Mouse (Mus musculus) 3T3-L1 (cell line): ENCODE measurements around the gene Anapc5.

Experiments used
- DNase-seq: peaks from one replicate; pipeline ENCODE4 v3.0.0-alpha.2; 2015; ENCODE audit warnings: low read depth, low spot score

Gene Anapc5

DNA sequence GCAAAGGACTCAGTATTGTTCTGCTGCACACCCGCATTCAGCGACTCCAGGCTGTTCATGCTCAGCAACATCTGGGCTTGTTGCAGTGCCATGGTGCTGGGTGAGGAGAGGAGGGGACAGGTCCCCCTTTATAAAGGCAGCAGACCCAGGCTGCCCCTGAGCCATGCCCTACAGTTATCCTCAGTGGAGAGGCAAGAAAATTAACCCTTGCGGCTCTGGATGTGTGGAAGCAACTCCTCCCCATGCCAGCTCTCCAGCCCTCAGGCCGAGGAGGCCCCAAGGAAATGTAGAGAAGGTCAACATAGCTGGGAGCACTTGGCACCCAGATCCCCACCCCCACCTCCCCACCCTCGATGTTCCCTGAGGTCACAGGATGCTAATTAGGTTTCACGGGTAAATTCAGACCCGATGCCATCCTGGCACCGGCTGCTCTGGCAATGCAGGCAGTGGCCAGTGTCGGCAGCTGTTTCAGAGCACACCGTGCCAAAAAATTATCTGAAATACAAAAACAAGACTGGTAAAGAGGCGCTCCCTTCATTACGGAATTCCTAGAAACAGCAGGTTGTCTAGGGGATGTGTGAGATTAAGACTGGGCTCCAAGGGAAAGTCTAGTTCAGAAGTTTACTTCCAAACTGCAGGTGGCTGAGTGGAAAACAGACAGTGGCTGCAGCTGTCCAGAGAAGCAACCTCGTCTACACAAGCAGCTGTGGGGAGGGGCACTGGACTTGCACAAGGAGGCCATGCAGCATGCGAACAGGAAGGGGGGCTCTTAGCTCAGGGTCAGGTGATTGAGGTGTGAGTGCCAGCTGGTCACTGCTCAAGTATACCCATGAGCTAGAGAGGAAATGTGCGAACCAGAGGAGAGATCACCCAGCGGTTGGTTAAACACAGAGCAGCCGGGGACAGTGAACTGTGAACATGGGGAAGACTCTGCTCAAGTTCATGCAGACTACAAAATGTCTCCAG, 21.5 kb downstream of the Anapc5 start:
- no peak for DNase-seq

DNA sequence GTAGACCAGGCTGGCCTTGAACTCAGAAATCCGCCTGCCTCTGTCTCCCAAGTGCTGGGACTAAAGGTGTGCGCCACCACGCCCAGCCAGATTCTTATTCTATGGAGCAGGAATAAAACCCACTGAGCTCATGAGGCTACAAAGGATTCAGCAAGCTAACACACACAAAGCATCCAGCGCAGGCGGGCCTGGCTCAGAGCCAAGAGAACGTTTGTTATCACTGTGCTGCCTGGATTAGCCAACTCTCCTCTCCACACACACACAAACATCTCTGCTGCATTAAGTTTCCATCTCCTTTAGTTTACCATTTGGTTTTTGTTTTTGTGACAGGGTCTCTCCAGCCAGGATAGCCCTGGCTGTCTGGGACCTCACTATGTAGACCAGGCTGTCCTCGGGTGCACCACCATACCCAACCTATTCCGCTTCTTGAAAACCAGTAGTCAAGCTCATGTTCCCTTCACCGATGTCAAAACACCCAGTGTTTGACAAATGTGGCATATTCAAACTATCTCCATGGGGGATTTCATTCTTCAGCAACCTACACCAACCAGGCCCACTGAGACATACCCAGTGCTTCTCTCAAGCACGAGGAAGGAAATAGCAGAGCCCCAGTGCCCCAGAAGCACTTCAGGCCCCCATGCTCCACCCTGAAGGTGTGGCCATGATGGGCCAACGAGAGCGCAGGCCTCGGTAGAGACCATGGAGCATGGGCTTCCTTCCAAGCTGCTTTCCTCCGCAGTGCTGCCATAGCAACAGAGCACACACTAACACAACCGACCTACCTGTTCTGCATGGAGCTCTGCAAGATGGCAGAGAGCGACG, 22.4 kb downstream of the Anapc5 start:
- no peak for DNase-seq

DNA sequence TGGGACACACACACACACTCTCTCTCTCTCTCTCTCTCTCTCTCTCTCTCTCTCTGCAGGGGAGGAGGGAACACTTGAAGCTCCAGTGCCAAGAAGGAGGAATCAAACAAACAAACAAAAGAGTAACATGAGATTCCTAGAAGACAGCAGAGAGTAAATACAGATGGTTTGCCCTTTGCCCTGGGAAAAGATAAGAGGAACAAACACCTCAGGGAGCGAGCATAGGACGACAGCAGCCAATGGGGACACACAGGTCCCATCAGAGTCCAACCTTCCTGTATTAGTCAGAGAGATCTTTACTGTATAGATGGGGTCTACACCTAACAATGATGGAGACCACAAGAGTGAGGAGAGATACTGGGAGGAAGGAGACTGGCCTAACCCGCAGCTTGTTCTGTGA, 23.3 kb downstream of the Anapc5 start:
- no peak for DNase-seq

DNA sequence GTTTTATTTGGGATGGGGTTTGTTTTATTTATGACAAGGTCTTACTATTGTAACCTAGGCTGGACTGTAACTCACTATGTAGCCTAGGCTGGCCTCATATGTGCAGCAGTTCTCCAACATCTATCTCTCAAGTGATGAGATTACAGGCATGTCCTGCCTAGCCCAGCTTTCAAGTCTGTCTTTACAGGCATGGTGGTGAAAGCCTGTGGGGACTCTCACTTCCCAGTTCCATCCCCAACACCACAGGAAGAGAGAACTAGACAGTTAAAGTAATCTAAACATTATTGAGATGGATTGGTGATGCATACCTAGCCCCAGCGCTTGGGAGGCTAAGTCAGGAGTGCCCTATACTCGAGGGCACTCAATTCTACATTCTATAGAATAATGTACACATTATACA, 32.4 kb downstream of the Anapc5 start:
- no peak for DNase-seq

DNA sequence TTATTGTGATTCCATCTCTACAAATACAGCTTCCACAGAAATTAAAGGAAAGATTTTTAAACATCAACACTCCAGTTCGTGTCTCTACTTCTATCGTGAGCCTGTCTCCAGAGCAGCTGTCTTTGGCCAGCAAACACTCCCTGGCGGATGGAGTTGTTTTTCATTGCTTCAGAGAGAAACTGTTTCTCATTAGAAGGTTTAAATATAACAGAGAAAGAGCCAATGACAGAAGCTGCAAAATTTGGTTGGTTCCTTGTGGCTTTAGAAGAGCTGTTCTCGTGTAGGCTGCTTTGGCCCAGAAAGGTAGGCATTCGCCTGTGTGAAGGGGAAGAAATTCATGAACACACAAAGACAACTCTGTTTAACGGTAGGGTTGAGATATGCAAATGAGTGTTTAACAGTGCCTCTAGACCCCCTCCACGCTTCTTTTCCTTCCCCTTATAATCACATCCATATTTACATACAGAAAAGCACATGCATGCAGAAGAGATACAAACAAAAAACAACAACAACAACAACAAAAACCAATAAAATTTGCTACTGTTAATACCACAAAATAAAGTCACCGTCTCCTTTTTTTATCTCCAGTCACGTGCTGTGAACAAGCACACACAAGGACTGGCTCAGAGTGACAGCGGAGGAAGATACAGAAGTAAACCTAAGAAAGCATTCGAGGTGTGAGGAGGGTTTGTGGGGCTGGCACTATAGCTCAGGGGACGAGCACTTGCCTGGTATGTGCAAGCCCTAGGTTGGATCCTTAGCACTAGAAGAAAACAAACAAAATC, 34.9 kb downstream of the Anapc5 start:
- DNase-seq = no peak

DNA sequence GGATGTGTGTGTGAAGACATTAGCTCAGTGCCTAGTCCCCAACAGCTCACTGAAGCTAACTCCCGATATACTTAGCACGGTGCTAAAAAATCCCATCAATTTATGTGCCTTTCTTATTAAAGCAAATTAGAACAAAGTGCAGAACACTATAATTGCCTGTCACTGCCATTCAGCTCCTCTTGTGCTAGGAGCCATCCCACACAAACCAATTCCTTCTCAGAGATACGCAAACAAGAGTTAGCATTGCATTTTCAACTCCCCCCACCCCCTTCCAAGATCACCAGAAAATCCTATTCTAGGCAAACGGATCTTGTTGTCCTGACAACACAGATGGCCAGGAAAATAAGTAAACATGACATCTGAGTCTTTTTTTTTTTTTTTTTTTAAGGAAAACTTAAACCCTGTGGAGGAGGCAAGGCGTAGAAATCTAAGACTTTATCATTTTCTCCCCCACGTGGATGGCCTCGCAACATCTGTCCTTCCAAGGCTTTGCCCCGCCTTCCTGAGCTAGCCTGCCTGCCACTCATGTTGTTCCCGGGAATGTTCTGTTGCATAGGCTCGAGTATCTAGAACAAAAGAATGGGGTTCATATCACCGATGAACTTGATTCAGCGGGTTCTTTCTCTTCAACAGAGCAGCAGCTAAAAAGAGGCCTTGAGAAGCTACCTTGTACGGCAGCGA, 37.3 kb downstream of the Anapc5 start:
- DNase-seq = no peak

DNA sequence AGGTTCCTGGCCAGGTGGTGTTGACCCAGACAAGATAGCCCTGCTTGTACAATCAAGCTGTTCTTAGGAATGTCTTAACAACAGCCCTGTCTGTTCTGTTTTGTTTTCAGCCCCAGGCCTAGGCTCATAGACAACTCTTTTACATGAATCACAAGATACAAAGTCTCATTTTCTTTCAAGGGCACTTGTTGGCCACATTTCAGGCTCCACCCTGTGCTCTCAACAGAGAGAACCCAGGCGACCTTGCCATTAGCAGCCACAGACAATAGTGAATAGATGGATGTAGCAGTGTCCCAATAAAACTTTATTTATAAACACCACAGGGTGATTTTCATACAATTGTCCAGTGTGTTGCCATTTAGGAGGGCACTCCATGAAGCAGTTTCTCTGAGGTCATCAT, 39.1 kb downstream of the Anapc5 start:
- DNase-seq = peak; percentile 21

DNA sequence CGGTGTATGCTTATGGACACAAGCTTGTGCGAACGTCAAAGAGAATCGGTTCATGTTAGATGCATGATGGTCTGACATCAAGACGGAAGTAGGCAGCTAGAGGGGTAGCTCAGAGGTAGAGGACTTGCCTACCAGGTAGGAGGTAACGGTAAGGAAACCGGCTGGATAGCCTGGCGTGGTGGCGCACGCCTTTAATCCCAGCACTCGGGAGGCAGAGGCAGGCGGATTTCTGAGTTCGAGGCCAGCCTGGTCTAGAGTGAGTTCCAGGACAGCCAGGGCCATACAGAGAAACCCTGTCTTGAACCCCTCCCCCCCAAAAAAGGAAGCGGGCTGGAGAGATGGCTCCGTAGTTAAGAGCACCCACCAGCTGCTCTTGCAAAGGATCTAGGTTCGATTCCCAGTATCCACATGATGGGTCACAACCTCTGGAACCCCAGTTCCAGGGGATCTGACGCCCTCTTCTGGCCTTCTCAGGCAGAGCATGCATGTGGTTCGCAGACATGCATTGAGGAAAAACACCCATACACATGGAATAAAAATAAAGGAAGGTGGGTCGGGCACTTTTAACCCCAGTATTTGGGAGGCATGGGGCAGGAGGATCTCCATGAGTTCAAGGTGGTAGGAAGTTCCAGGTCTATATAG, 40.2 kb downstream of the Anapc5 start:
- DNase-seq = no peak

DNA sequence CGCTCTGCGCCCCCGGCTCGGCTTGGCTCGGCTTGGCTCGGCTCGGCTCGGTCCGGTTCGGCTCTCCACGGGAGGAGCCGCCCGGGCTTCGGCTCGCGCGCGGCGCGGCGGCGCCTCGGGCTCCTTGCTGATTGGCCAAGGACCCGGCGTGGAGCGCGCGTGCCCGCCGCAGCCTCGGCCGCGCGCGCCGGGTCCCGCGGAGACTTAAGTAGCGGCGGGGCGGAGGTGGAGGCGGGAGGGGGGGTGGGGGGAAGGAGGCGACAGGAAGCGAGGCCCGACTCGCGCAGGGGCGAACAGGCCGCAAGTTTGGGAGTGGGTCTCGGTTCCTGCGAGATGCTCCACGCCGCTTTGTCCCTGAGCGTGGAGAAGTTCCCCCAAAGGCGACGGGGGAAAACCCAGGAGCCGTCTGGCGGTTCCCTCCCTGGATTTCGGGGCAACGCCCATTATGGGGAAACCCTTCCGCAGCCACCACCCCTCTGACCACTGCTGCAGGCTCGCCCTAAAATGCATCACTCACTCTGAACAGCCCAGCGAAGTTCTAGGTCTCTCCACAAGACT, 41.8 kb downstream of the Anapc5 start, which contains the start of gene Camkk2:
Gene Camkk2 (minus strand): TSS at position 133 of the 558 bp plus-strand sequence.
- peak; percentile 82 for DNase-seq

DNA sequence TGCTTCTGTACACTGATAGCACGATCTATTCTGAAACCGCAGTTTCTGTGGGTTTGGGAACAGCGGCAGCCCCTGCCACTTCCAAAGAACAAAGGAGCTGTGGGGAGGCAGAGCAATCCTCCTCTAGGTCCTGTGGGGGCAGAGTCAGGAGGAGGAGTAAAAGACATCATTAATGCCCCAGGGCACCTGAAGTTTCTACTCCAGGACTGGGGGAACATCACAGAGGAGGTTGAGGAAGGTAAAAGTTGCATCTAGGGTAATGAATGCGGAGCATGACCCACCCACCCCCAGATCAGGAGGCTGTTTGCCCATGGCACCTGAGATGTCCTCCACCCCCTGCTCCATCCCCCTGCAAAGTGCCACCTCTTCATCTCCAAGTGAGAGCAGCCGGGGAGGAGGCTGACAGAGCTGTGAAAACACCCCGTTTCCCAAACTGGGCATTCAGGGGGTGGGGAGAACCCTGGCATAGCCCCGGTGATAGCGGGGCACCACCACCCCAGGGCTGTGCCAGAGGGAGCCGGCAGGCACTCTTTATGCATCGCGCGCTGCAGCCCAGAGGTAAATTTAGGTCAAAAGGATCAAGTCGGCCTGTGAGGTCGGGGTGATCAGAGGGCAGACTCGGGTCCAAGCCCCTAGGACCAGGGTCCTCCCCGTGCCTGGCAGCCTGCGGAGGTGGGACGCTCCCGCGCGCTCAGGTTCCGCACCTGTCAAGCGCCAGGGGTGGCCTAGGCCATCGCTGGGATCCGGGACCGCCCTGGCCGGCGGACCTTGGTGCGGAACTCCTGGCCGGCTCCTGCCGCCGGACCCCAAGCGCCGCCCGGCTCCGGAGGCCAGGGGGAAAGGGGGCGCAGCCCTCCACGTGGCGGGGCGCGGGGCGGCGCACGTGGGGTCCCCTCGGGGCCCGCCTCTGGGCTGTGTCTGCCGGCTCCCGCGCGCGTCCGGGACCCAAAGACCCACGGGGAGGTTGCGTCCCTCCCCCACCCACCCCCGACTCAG, 42.6 kb downstream of the Anapc5 start:
- peak; percentile 31 for DNase-seq

DNA sequence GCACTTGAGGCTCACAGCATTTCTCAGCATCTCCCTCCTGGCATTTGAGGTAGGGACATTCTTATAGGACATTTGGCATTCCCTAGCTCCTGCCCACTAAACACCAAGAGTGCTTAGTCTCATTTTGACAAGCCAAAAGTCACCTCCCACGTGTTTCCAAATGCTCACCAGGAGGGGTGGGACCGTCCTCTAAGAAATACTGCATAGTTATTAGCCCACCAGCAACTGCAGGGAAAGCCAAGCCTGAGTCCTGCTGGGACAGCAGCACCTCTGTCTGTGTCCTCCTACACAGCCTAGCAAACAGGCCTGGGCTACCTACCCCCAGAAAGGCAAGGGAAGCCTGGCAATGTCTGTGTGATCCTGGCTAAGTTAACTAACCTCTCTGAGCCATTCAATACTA, 43.8 kb downstream of the Anapc5 start:
- DNase-seq = no peak

DNA sequence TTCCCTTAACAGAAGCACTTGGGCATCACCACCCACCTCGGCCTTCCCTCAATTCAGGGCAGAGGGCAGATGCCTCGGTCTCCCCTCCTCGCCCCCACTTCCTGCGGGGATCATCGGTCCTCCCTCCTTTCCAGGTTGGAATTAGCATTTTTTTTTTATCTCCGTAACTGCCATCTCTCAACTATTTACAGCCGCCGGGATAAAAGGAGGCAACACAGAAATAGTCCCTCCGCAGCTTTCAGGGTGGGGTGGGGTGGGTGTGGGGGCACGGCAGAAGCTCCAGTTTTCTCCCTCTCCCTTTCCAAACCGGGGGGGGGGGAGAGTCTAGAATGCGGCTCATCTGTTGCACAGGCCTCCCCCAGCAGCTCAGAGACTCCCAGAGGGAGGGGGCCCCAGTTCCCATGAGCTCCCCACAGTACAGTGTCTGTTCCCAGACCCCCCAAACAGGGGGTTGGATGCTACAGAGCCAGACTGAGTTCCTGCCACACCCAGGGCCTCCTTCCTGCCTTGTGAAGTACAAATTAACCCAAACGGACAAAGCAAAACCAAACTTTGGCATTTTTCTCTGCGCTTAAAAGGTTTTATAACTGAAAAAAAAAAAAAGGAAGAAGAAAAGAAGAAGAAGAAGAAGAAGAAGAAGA, 45.4 kb downstream of the Anapc5 start:
- no peak for DNase-seq

DNA sequence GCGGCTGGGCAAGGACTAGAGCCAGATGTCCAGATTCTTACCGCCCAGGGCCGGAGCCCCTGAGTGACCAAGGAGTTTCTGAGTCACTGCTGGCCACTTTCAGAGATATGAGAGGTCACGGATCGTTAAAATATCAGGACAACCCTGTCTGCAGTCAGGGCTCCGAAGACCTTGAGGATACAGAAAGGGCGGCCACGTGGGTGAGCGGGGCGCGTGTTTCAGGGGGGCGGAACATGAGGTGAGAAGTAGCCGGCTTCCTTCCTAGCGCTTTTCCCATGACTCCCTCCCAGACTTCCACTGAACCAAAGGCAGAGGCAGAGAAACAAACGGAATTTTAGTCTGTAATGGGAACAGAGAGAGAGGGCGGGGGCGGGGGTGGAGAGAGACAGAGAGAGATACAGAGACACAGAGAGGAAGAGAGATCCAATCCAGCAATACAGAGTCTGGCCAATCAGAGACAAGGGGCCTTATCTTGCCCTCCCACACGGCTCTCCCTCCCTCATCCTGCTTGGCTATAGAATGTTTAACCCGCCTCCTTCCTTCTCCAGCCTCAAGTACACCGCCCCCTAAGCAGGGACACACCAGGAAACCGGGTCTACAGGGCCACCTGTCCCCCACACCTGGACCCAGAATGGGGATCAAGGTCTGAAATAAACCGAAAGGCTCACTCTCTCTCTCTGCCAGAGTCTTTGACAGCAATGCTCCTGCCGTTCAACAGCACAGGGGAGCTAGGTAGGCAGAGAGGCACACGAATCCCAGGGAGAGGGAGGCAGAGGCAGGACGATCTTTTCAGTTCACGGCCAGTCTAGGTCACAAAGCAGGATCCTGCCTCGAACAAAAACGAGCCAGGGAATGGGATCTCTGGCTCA, 46.2 kb downstream of the Anapc5 start:
- DNase-seq = no peak

DNA sequence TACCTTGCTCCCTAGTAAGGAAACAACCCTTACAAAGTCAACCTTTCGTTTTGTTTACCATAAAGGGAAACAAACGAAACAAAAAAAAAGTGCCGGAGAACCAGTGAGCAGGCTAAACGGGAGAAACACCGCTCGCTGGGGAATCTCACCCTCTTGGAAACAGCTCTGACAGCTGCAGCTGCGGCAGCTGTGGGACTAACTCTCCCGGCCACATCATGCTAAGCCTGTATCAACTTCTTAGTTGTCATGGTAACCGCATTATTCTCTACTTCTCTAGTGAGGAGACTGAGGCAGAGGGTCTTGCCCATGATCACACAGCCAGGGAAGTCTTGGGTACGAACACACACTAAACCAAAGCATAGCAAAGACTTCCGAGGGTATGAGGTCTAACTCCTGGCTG, 47.4 kb downstream of the Anapc5 start:
- DNase-seq = no peak

DNA sequence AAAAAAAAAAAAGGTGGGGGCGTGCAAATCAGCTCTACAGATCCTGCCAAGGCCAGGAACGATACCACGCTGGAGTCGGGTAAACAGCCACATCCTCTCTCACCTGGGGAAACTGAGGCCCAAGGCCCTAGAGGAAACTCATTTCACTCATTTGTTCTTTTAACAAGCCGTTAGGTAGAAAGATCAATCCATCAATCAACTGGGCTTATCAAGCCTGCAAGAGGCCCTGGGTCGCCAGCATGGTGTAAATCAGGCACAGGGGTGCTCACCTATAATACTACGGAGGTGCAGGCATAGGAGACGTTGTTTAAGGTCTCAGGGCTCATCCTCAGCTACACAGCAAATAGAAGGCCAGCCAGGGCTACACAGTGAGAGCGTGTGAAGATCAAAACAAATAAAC, 49.7 kb downstream of the Anapc5 start:
- DNase-seq = no peak

DNA sequence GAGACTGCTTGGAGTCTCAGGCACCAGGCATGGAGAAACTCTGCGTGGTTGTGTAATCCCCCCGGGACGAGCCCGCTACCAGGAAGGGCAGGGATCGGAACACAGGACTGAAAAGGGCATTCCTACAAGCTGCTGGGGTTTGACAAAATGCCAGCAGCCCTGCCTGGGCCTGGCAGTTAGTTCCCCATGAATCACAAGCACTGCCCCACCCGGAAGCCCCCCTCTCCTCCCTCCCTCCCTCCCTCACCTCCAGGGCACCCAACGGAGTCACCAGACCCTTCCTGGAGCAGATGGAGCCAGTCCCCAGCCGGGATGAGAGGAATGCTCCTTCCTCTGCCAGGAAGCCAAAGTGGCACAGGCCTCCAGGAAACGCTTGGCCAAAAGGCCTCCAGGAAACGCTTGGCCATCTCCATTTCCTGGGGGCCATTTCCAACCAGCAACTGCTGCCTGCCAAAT, 50.3 kb downstream of the Anapc5 start:
- DNase-seq = peak; percentile 98

DNA sequence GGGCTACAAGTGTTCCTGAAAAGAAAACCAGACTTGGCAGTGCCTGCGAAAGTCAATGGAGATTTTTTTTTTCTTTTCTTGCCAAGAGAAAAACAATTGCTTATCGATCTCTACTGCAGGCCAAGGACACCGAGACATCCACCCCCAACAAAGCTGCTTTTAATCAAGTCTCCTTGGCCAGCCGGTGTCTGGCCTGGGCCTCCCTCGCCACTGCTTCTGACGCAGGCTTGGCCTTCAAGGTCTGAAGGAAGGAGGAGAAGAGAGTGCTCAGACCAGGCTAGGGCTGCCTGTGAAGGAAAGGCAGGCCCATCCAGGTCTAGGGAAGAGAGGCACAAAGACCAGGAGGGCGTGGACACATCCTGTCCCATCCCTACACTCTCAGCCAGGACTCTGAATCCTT, 50.8 kb downstream of the Anapc5 start:
- no peak for DNase-seq
